Mouse (Mus musculus): ENCODE results near the gene Elane. TPM values are rescaled to one million over a fixed set of nuclear protein-coding genes. Genes with fewer than 3 reads are reported as not detected.

The Elane gene
- total RNA-seq, 2 experiments from 2014 or later, result not detected

DNA sequence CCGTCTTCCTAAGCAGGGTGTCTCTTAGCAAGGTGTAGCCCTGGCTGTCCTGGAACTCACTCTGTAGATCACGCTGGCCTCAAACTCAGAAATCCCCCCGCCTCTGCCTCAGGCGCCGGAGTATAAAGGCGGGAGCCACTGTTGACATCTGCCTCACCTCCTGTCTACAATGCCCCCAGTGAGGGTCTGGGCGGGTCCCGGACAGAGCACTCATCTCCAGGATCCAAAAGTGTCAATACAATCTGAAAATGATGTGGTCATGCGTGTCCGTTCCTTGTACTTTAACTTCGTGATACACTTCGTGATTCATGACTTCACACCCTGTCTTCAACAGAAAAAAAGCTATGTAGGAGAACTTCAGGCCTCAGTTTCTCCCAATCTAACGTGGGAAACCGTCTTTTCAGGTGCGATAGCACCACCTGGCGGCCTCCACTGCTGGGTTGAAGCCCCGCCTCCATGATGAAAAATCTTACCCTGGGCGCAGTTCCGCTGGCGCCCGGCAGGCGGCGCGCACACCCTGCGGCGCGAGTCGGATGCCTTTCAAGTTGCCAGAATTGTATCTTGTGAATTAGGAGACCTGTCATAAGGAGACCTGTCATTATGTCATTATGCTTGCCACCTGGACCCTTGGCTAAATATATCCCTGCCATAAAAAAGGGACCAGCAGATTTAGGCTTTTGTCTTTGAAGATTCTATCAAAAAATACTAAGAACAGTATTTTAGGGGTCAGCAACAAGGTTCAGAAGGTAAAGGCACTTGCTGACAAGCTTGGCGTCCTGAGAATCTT lies 39.1 kb downstream of the Elane start:
- DNase-seq (ENCODE audit: low spot score in 2 of 2), result peak; percentile 96 to 97
- intact Hi-C loops (cut with DNase I), result loop anchor here (1.0 to 2.0 kb wide), 4 partner anchors 30 to 91 kb away; no protein-coding TSS in a partner anchor

DNA sequence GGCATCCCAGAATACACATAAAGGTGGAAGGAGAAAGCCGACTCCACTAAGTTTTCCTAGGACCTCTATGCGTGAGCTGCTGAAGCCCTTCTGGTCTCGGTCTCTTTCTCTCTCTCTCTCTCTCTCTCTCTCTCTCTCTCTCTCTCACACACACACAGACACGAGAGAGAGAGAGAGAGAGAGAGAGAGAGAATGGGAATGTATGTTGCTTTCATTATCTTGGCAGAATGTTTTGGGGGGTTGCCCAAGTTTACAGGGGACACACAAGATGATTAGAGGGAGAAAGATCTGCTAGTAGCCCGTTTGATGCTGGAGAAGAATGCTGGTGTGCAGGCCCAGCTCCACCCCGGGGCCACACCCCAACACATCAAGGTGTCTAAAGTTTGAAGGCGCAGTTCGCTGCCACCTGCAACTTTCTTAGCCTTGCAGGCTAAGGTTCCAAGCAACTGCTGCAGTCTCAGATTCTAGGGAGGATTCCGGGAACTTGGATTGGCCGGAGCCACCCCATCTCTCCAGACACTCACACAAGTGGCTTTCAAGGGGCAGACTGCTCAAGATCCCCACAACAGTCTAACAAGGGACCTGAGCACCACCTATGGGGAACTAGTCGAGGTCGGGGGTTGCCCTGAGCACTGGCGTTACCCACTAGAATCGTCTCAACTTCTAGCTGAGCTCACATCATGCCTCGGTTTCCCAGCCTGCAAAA lies 39.9 kb downstream of the Elane start:
- DNase-seq (ENCODE audit: low spot score in 2 of 2), result no peak
- intact Hi-C loops (cut with DNase I), result loop anchor here (1.0 to 2.0 kb wide), 4 partner anchors 29 to 92 kb away; no protein-coding TSS in a partner anchor

DNA sequence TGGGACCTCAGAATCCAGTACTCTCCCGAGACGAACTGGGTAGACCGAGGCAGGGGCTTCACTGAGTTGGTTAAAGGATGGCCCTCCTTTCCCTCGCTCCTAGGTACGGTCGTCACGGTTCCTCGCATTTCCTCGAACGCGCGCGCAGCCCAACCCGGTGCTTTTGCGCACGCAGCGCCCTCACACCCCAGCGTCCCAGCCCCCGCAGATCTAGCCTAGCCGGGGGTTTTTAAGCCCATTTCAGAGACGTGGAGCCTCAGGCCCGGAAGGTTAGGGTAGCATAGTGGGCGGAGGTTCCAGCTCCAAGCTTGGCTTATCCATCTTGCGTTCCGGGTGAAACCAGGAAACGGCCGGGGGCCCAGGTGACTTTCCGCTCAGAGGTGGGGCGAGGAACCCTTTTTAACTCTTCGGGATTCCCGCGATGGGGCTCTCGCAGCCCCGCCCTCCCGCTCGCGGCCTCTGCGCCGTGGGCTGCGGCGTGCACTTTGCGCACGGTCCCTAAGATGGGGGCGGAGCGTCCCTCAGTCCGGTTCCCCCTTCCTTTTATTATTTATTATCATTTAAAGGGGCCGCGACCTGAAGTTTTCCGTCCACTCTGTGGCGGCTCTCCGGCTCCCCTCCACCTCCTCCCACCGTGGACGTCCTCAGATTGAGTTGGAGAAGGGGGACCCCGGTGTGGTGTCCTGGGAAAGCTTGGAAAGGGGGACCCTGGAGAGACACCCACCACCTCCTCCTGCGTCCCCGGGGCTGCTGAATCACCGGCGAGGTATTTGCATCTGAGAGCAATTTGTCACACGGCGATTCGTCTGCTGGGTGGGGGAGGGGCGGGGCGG lies 40.7 kb downstream of the Elane start, which contains the start of gene Arid3a:
Arid3a (plus strand) TSS at position 553 of the 833 bp plus-strand sequence.
- DNase-seq (ENCODE audit: low spot score in 2 of 2), result peak; percentile 86 to 87
- intact Hi-C loops (cut with DNase I), result no loop called here

DNA sequence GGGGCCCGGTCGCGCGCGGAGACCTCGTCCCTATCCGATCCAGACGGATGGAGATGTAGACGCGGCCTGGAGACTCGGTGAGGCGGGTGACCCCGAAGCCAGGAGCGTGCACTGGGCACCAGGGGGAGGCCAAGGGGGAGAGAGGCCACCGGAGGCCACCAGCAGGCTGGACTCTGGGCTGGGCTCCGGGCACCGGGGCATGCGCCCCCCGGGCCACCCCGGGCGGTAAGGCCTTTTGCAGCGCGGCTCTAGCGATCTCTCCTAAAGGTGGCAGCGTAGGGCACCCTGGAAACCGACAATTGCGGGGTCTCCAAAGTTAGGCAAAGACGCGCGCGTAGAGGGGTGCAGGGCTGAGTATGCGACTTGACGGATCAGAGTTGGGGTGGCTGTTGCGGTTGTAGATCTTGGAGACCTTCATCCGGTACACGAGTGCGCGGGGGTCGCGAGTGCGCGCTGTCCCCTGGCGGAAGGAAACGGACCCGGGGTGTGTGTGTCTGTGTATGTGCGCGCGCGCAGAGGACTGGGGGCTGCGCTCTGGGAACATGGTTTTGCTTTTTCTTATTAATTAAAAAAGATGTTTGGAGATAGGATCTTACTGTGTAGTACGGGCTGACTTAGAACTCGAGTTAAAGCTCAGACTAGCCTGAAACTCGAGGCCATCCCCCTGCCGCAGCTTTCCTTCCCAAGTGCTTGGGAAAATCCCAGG lies 41.4 kb downstream of the Elane start:
- DNase-seq (ENCODE audit: low spot score in 2 of 2), result peak in 1 of 2 experiments; percentile 51
- intact Hi-C loops (cut with DNase I), result no loop called here

DNA sequence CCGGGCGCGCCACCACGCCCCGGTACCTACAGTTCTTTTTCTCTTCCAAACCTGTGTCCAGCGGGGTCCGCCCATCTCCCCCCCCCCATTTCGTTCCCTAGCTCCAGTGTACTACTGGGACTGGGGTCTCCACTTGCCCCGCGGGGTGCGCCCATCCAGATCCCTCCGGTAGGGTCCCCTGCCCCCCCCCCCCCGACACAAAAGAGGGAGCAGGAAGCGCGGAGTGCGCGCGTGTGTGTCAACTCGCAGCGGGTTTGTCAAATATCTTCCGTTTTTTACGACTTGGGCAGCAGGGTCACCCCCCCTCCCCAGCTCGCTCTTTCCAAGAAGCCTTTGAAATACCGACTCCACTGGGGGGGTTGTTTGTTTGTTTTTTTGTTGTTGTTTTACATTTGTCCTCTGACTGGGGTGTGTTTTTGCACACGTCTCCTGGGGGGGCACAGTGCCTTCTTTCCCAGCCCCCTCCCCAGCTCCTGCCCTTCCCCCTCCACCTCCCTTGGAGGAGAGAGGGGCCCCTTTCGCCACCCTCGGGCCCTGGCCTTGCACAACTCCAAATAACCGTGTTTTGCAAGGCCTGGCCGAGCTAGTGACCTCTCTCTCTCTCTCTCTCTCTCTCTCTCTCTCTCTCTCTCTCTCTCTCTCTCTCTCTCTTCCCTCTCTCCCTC lies 42.1 kb downstream of the Elane start:
- intact Hi-C loops (cut with DNase I), result no loop called here
- no peak for DNase-seq (ENCODE audit: low spot score in 2 of 2)

DNA sequence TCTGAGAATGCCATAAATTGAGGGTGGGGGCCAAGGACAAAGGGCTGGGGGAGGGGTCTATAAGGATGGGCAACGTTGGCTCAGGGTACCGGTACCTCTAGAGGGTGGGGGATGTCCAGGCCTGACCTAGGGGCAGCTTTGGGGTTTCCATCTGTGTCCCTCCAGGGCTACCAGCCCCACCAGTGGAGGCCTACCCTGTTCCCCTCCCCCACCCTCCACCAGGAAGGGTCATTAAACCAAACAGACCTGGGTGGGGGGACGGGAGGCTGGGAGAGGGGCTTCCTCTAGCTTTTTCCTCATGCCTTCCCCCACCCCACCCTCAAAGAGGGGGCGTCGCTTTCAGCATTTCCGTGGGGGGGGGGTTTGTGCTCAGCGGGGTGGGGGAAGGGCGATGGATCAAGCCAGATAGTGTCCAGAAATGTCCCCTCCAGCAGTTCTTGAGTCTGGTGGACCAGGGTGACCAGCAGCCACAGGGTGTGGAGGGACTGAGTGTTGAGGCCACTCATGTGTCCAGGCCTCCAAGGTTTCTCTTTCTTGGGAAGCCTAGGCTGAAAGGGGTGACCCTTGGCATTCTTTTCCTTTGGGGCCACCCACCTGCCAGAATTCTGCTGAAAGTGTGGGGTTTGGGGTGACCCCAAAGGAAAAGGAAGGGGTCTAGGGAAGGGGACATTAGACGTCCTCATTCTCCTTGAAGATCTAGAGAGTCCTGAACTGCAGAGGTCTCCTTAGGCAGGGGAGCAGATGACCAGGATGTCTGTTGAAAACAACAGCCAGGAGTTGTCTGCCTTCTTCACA lies 43.1 kb downstream of the Elane start:
- intact Hi-C loops (cut with DNase I), result no loop called here

DNA sequence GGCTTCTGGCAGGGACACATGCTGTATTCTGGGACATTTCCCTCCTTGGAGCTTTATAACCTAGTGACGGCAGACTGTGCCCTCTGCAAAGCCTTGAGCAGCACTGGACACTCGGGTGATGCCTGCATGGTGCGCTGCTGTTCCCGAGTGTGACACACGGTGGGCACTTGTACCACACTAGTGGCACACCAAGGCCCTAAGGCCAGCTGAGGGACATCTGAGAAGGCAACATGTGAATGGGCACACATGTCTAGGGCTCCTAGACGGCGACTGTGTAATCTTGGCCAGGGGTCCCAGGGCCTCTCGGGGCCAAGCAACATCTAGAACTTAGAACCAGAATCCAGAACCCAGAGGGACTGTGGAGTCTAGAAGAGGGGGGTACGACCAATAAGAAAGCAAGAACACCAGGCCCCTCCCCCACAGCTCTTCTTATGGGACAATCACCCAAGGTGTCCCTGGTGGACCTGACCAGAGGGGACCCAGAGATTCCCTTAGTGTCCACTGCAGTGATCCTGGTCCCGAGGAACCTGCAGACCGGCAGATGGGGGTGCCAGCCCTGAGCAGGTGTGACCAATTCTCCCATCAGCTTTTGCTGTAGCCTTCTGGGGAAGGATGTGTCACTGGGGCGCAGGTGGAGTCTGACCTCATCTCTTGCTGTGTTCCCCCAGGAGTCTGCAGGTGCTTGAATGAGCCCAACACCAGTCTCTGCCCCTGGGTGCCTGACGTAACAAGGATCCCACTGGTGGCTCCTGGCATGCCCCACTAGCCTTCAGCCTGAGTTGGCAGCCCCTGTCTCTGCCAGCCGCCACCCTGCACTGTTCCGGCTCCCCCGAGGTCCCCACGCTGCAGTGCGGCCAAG lies 44.1 kb downstream of the Elane start:
- intact Hi-C loops (cut with DNase I), result no loop called here
- DNase-seq (ENCODE audit: low spot score in 2 of 2), result no peak

More for the DNA sequence above, 43.1 kb downstream of the Elane start:
- DNase-seq (ENCODE audit: low spot score in 2 of 2), result no peak

DNA sequence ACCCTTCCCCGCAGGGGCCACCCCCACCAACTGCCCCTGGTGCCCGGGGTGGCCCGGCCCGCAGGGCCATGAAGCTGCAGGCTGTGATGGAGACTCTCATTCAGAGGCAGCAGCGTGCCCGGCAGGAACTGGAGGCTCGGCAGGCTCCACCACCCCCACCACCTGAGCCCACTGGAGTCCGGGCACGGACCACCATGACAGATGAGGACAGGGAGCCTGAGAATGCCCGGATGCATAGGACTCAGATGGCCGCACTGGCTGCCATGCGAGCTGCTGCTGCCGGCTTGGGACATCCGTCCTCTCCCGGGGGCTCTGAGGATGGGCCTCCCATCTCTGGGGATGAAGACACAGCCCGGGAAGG lies 44.8 kb downstream of the Elane start:
- intact Hi-C loops (cut with DNase I), result no loop called here
- DNase-seq (ENCODE audit: low spot score in 2 of 2), result no peak

DNA sequence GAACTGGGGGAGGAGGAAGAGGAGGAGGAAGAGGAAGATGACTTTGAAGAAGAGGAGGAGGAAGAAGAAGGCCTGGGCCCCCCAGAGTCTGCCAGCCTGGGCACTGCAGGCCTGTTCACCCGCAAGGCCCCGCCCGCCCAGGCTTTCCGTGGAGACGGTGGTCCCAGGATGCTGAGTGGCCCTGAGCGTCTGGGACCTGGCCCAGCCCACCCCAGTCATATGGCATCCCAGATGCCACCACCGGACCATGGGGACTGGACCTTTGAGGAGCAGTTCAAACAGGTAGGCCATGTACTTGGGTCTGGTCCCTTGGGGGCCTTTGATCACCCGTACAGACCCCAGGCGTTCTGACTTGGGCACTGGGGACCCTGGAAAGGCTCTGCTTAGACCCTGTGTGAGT lies 45.8 kb downstream of the Elane start:
- DNase-seq (ENCODE audit: low spot score in 2 of 2), result no peak
- intact Hi-C loops (cut with DNase I), result no loop called here

DNA sequence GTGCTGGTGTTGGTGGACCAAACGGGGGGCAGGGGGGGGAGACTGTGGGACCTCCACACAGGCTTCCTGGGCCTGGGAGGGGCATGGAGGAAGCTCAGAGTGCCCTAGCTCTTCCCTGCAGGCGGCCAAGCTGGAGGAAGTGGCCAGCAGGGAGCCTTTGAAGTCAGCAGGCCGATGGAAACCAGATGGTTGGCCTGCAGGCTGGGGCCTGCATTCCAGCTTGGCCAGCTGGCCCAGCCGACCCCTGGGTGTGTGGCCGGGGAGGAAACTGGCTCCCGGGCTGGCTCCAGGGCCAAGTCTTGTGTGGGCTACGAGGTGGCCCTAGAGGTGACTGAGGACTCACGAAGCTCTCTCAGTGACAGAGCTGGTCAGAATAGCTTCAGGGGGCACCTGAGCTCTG lies 46.7 kb downstream of the Elane start:
- peak; percentile 57 to 70 for DNase-seq (ENCODE audit: low spot score in 2 of 2)
- intact Hi-C loops (cut with DNase I), result no loop called here

DNA sequence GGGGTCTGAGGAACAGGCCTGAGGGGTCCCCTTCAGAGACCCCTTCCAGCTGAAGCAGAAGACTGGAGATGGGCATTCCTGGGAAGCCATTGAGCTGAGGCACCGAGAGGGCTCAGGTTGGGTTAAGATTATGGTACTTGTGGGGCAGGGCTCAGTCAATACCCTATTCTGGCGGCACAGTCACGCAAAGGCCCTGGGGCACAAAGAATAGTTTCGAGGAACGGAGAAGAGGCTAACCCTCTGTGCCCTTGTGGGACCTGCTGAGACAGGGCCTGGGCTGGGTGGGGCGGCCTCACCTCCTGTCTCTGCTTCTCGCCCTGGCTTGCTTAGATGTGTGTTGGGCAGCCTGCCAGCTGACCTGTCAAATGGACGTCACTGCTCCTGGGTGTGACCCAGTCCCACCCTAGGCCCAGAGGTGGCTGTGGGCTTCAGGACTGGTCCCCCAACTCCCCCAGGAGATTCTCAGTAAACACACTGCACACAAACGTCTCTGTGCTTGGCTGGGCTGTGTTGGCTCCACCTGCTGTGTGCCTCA lies 47.2 kb downstream of the Elane start:
- intact Hi-C loops (cut with DNase I), result no loop called here
- no peak for DNase-seq (ENCODE audit: low spot score in 2 of 2)

DNA sequence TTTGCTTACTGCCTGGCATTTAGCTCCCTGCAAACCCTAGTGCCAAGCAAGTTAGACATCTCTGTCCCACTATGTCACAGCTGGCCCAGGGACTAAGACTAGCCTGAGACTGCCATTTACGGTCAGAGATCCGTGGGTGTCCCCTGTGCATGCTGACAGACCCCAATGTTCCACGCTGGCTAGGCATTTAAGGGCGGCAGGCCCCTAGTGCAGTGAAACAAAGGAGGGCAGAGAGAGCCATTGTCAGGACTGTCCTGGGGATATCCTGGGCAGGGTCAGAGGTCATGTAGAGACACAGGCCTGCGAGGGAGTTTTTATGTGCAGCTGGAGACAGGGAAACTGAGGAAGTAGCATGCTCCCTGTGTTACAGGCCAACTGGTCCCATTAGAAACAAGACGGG lies 47.8 kb downstream of the Elane start:
- no peak for DNase-seq (ENCODE audit: low spot score in 2 of 2)
- intact Hi-C loops (cut with DNase I), result no loop called here

DNA sequence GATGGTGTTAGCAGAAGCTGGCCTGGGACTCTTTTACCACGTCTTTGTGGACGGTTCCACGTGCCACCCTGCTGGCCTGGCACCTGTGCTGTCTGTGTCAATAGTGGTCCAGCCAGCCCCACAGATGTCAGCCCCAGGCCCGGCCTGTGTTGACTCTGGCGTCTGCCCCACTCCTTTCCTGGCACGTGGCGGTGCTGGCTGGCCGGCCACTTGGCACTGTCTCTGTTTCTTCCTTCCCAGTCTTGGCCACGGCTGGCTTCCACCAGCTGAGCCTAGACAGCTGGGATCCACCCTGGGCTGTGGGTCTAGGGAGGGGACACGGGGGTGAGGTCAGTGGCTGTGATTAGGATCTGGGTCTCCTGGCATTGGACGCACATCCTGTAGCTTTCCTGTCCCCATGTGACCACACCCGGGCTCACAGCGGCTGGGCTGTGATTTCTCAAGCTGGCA lies 48.2 kb downstream of the Elane start:
- peak; percentile 73 to 79 for DNase-seq (ENCODE audit: low spot score in 2 of 2)
- intact Hi-C loops (cut with DNase I), result no loop called here

DNA sequence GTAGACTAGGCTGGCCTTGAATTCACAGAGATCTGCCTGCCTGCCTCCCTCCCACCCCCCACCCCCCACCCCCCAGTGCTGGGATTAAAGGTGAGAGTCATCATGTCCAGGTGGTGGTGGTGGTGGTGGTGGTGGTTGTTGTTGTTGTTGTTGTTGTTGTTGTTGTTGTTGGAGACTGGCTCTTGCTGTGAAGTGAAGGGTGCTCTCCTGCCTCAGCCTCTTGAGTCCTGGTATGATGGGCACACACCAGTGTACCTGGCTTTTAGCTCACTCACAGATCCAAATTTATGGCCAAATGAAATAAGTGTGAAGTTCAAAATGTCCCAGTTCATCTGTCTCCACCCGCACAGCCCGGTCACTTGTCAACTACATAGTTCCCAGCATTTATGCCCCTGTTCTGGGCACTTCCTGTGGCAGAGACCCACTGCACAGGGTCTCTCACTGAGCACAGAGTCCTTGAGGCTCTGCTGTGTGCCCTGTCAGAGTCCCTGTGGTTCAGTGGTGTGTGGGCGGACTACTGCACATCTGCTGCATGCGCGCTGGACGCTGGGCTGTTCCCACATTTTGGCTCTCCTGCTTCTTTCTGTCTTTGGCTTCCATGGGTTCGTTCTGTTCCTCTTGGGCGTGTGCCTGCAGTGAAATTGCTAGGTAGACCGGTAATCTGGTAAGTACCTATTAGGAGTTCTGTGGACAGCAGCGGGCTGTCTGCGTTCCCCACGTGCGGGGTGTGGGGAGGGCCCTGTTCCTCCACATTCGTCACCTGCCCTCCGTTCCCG lies 48.9 kb downstream of the Elane start:
- intact Hi-C loops (cut with DNase I), result no loop called here
- DNase-seq (ENCODE audit: low spot score in 2 of 2), result no peak

DNA sequence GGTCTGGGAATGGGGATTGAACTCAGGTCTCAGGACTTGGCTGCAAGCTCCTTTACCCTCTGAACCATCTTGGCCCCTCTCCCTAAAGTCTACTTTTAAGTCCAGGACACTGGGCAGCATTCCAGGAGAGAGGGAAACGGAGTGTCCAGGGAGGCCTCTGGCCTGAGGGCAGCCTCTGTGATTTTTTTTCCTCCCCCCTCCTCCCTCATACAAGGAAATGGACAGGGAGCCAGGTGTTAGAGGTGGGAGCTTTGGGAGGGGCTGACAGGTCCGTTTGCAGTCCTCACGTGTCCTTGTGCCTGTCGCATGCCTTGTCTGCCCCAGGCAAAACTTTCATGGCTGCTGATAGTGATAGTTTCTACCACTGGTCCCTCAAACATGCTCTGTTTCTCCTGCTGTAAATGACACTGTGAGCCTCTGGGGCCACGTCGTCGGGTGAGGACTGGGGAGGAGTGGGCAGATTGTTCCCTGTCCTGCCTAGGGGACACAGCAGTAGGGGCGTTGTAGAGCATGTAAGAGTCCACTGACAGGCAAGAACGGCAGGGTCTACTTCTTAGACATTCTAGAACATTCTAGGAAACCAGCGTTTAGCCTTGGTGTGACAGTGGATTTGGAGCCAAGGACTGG lies 50.4 kb downstream of the Elane start:
- DNase-seq (ENCODE audit: low spot score in 2 of 2), result no peak
- intact Hi-C loops (cut with DNase I), result no loop called here

Data from left cerebral cortex, postnatal 14 days (tissue).